Mouse (Mus musculus): Measurements from ENCODE around the gene Cxcl15.
"Not testable (repeated sequence)": the region's sequence is repeated elsewhere in the genome, so short reads cannot be mapped to it uniquely, and the experiment has no call there.

DNA sequence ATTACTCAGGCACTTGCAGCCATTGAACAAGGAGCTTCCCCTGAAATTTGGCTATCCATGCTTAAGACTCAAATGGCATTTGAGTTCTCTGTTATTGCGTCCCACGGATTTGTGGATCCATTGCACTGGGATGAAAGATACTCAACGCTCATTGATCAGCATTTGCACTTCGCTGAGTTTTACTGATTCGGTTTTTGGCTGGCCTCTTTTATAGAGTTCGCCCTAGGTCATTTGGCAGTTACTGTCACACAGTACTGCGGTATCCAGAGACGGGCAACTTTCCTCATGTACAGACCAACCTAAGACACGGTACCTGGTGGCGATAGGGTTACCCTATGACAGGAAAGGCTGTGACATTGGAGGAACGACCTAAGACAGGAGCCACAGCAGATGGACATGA is 57.1 kb downstream of the Cxcl15 start:
- TF ChIP-seq CTCF, POLR2A (IDR thresholded peaks at IDR 0.05; ENCODE audit: insufficient read depth, low read depth, low read length): not testable (repeated sequence)
